Mouse (Mus musculus): ENCODE measurements around the gene Eif6. TPM values are rescaled to one million over a fixed set of nuclear protein-coding genes. Genes with fewer than 3 reads are reported as not detected.
A peak's percentile ranks its signal among the peaks of the same experiment; 100 is the strongest.

Eif6 gene
- polyA plus RNA-seq, 1 experiment from 2014 or later: 136 TPM

- WGBS: 78% methylated on average over 6 of the region's 6 CpGs
- no peak for ATAC-seq
- no peaks in the 10 kb centered on the region for H3K9me3 ChIP-seq (replicated peaks; ENCODE audit: control insufficient read depth, low read length, poor library complexity, severe bottlenecking)
- H3K27ac ChIP-seq (ENCODE audit: low read length): no peak overlapping the region
- H3K4me1 ChIP-seq (ENCODE audit: control insufficient read depth, insufficient read depth, low read length): no peaks in the 10 kb centered on the region
- H3K9ac ChIP-seq (ENCODE audit: low read depth, low read length): no peak overlapping the region
- no peaks in the 10 kb centered on the region for H3K27me3 ChIP-seq (ENCODE audit: control insufficient read depth, insufficient read depth, low read depth, low read length)
- no peaks in the 10 kb centered on the region for H3K36me3 ChIP-seq (ENCODE audit: control insufficient read depth, insufficient read depth, low read length)
- H3K4me2 ChIP-seq (ENCODE audit: low read length): no peak overlapping the region
- H3K4me3 ChIP-seq (ENCODE audit: low read depth, low read length): no peak overlapping the region
Observed at GRCm38 (mm10) chr2:155784534-155784933, 42.2 kb downstream of the Eif6 start.

GRCm38 (mm10) chr2:155779506-155779905 lies 47.2 kb downstream of the Eif6 start:
- H3K4me3 ChIP-seq (ENCODE audit: low read depth, low read length): no peak overlapping the region
- no peaks in the 10 kb centered on the region for H3K9me3 ChIP-seq (replicated peaks; ENCODE audit: control insufficient read depth, low read length, poor library complexity, severe bottlenecking)
- no peak overlapping the region for H3K9ac ChIP-seq (ENCODE audit: low read depth, low read length)
- H3K27me3 ChIP-seq (ENCODE audit: control insufficient read depth, insufficient read depth, low read depth, low read length): no peaks in the 10 kb centered on the region
- H3K4me2 ChIP-seq (ENCODE audit: low read length): no peak overlapping the region
- H3K27ac ChIP-seq (ENCODE audit: low read length): no peak overlapping the region
- 81% methylated on average over 3 of the region's 3 CpGs for WGBS
- peaks cover 30% of the 10 kb centered on the region for H3K4me1 ChIP-seq (ENCODE audit: control insufficient read depth, insufficient read depth, low read length)
- no peak for ATAC-seq
- no peaks in the 10 kb centered on the region for H3K36me3 ChIP-seq (ENCODE audit: control insufficient read depth, insufficient read depth, low read length)

GRCm38 (mm10) chr2:155779066-155779465 lies 47.7 kb downstream of the Eif6 start:
- H3K9ac ChIP-seq (ENCODE audit: low read depth, low read length): no peak overlapping the region
- H3K4me2 ChIP-seq (ENCODE audit: low read length): no peak overlapping the region
- no peak overlapping the region for H3K4me3 ChIP-seq (ENCODE audit: low read depth, low read length)
- peaks cover 32% of the 10 kb centered on the region for H3K4me1 ChIP-seq (ENCODE audit: control insufficient read depth, insufficient read depth, low read length)
- H3K27ac ChIP-seq (ENCODE audit: low read length): no peak overlapping the region
- H3K27me3 ChIP-seq (ENCODE audit: control insufficient read depth, insufficient read depth, low read depth, low read length): 0 out of 2 replicates have a peak, but pooled peaks cover under 1% of the 10 kb centered on the region
- no peak for ATAC-seq
- no peaks in the 10 kb centered on the region for H3K36me3 ChIP-seq (ENCODE audit: control insufficient read depth, insufficient read depth, low read length)
- WGBS: 46% methylated on average over 7 of the region's 7 CpGs
- H3K9me3 ChIP-seq (replicated peaks; ENCODE audit: control insufficient read depth, low read length, poor library complexity, severe bottlenecking): no peaks in the 10 kb centered on the region

GRCm38 (mm10) chr2:155778004-155778403 lies 48.7 kb downstream of the Eif6 start:
- no peaks in the 10 kb centered on the region for H3K36me3 ChIP-seq (ENCODE audit: control insufficient read depth, insufficient read depth, low read length)
- no peaks in the 10 kb centered on the region for H3K9me3 ChIP-seq (replicated peaks; ENCODE audit: control insufficient read depth, low read length, poor library complexity, severe bottlenecking)
- H3K4me3 ChIP-seq (ENCODE audit: low read depth, low read length): no peak overlapping the region
- H3K4me2 ChIP-seq (ENCODE audit: low read length): no peak overlapping the region; the same call in 1 of the 2 replicates
- 39% methylated on average over 6 of the region's 6 CpGs for WGBS
- no peak overlapping the region for H3K27ac ChIP-seq (ENCODE audit: low read length)
- ATAC-seq: no peak
- peaks cover 32% of the 10 kb centered on the region for H3K4me1 ChIP-seq (ENCODE audit: control insufficient read depth, insufficient read depth, low read length)
- H3K27me3 ChIP-seq (ENCODE audit: control insufficient read depth, insufficient read depth, low read depth, low read length): peaks cover 9% of the 10 kb centered on the region
- no peak overlapping the region for H3K9ac ChIP-seq (ENCODE audit: low read depth, low read length)

- Histone ChIP-seq H3K27me3 (ENCODE audit: control insufficient read depth, insufficient read depth, low read depth, low read length) (peaks cover 9% of the 10 kb centered on the region), H3K9me3 (replicated peaks; ENCODE audit: control insufficient read depth, low read length, poor library complexity, severe bottlenecking) (no peaks in the 10 kb centered on the region), H3K36me3 (ENCODE audit: control insufficient read depth, insufficient read depth, low read length) (no peaks in the 10 kb centered on the region), H3K4me2 (ENCODE audit: low read length) (peak overlapping the region; percentile 76; the same call in 1 of the 2 replicates), H3K4me3 (ENCODE audit: low read depth, low read length) (no peak overlapping the region), H3K4me1 (ENCODE audit: control insufficient read depth, insufficient read depth, low read length) (peaks cover 32% of the 10 kb centered on the region), H3K9ac (ENCODE audit: low read depth, low read length) (no peak overlapping the region), H3K27ac (ENCODE audit: low read length) (no peak overlapping the region)
- 47% methylated on average over 4 of the region's 4 CpGs for WGBS
- ATAC-seq: no peak
Observed at GRCm38 (mm10) chr2:155777688-155777985, 49.1 kb downstream of the Eif6 start.

- Histone ChIP-seq H3K4me3 (ENCODE audit: low read depth, low read length) (peak overlapping the region; percentile 98), H3K36me3 (ENCODE audit: control insufficient read depth, insufficient read depth, low read length) (no peaks in the 10 kb centered on the region), H3K4me1 (ENCODE audit: control insufficient read depth, insufficient read depth, low read length) (peaks cover 32% of the 10 kb centered on the region), H3K27ac (ENCODE audit: low read length) (no peak overlapping the region), H3K4me2 (ENCODE audit: low read length) (peak overlapping the region; percentile 76), H3K27me3 (ENCODE audit: control insufficient read depth, insufficient read depth, low read depth, low read length) (peaks cover 9% of the 10 kb centered on the region), H3K9me3 (replicated peaks; ENCODE audit: control insufficient read depth, low read length, poor library complexity, severe bottlenecking) (no peaks in the 10 kb centered on the region), H3K9ac (ENCODE audit: low read depth, low read length) (no peak overlapping the region)
- ATAC-seq: no peak
- WGBS: 64% methylated on average over 10 of the region's 10 CpGs
Observed at GRCm38 (mm10) chr2:155776824-155777687, 49.7 kb downstream of the Eif6 start.

- peak; percentile 82 for ATAC-seq
- Histone ChIP-seq H3K4me2 (ENCODE audit: low read length) (peak overlapping the region; percentile 76), H3K36me3 (ENCODE audit: control insufficient read depth, insufficient read depth, low read length) (no peaks in the 10 kb centered on the region), H3K27ac (ENCODE audit: low read length) (peak overlapping the region; percentile 94), H3K9me3 (replicated peaks; ENCODE audit: control insufficient read depth, low read length, poor library complexity, severe bottlenecking) (no peaks in the 10 kb centered on the region), H3K4me3 (ENCODE audit: low read depth, low read length) (peak overlapping the region; percentile 98), H3K27me3 (ENCODE audit: control insufficient read depth, insufficient read depth, low read depth, low read length) (peaks cover 9% of the 10 kb centered on the region), H3K4me1 (ENCODE audit: control insufficient read depth, insufficient read depth, low read length) (peaks cover 32% of the 10 kb centered on the region), H3K9ac (ENCODE audit: low read depth, low read length) (peak overlapping the region; percentile 99)
- WGBS: under 1% methylated on average over 36 of the region's 44 CpGs
Observed at GRCm38 (mm10) chr2:155775685-155776263, 51.0 kb downstream of the Eif6 start.

- ATAC-seq: peak; percentile 36; the same call in 1 of the 2 replicates
- Histone ChIP-seq H3K4me2 (ENCODE audit: low read length) (peak within 1 kb of the TSS; percentile 76), H3K4me3 (ENCODE audit: low read depth, low read length) (peak within 1 kb of the TSS; percentile 98)
Observed at GRCm38 (mm10) chr2:155774927-155775684, 51.6 kb downstream of the Eif6 start, which contains the start of gene Mmp24. TSS of gene Mmp24 (plus strand) at chr2:155775342.

More at GRCm38 (mm10) chr2:155774927-155775684, 51.6 kb downstream of the Eif6 start, which contains the start of gene Mmp24:
- Histone ChIP-seq H3K9me3 (replicated peaks; ENCODE audit: control insufficient read depth, low read length, poor library complexity, severe bottlenecking) (no peaks in the 10 kb centered on the region), H3K9ac (ENCODE audit: low read depth, low read length) (peak within 1 kb of the TSS; percentile 99), H3K4me1 (ENCODE audit: control insufficient read depth, insufficient read depth, low read length) (peaks cover 32% of the 10 kb centered on the region), H3K27me3 (ENCODE audit: control insufficient read depth, insufficient read depth, low read depth, low read length) (peaks cover 9% of the 10 kb centered on the region), H3K36me3 (ENCODE audit: control insufficient read depth, insufficient read depth, low read length) (no peaks in the 10 kb centered on the region), H3K27ac (ENCODE audit: low read length) (peak within 1 kb of the TSS; percentile 94)
- 1% methylated on average over 40 of the region's 100 CpGs for WGBS
